Mouse (Mus musculus) neutrophil, adult 5-6 weeks (primary cell): ENCODE data around the gene Notch4. TPM values are rescaled to one million over a fixed set of nuclear protein-coding genes. Genes with fewer than 3 reads are reported as not detected.

Source experiments
- total RNA-seq: library from RNA; stranded (forward); fragments of 200-1000 nt; gene quantifications from 2 replicates; pipeline ENCODE4 v1.2.3, GENCODE M21; 2017

Gene Notch4
- total RNA-seq, 1 experiment from 2014 or later: 0.58 TPM

Other genes starting within 250 kb of the Notch4 start
- gene H2-Eb2, start 238.6 kb upstream of the Notch4 start, total RNA-seq: 52.6 and 54.0 TPM in 2 replicates
- gene Btnl2, start 209.4 kb upstream of the Notch4 start, total RNA-seq: 10.9 and 11.9 TPM in 2 replicates
- gene Btnl1, start 187.1 kb upstream of the Notch4 start, total RNA-seq: 0.93 TPM in 1 of 2 replicates, not detected in the other
- gene BC051142, start 165.4 kb upstream of the Notch4 start, total RNA-seq: 12.5 and 14.0 TPM in 2 replicates
- gene Btnl4, start 87.0 kb upstream of the Notch4 start, total RNA-seq: not detected in 2 replicates
- not detected in 2 replicates for gene Btnl6, start 46.9 kb upstream of the Notch4 start, total RNA-seq
- 188 and 218 TPM in 2 replicates for gene Gpsm3, start 25.5 kb downstream of the Notch4 start, total RNA-seq
- gene Pbx2, start 27.0 kb downstream of the Notch4 start, total RNA-seq: 89.6 and 100 TPM in 2 replicates
- 15.7 and 19.8 TPM in 2 replicates for gene Ager, start 33.6 kb downstream of the Notch4 start, total RNA-seq
- gene Rnf5, start 39.4 kb downstream of the Notch4 start, total RNA-seq: 15.9 and 17.6 TPM in 2 replicates
- 27.5 and 32.9 TPM in 2 replicates for gene Agpat1, start 40.0 kb downstream of the Notch4 start, total RNA-seq
- gene Egfl8, start 51.7 kb downstream of the Notch4 start, total RNA-seq: 1.7 and 4.2 TPM in 2 replicates
- 17.2 and 18.7 TPM in 2 replicates for gene Ppt2, start 64.2 kb downstream of the Notch4 start, total RNA-seq
- 0.25 TPM in 1 of 2 replicates, not detected in the other for gene Prrt1, start 65.3 kb downstream of the Notch4 start, total RNA-seq
- 15.2 and 17.2 TPM in 2 replicates for gene Fkbpl, start 80.5 kb downstream of the Notch4 start, total RNA-seq
- 26.9 and 27.4 TPM in 2 replicates for gene Atf6b, start 82.9 kb downstream of the Notch4 start, total RNA-seq
- gene Tnxb, start 106.3 kb downstream of the Notch4 start, total RNA-seq: not detected in 2 replicates
- 0.12 and 0.23 TPM in 2 replicates for gene C4b, start 179.6 kb downstream of the Notch4 start, total RNA-seq
- not detected in 2 replicates for gene Cyp21a1, start 240.3 kb downstream of the Notch4 start, total RNA-seq